Mouse (Mus musculus): ENCODE results near the gene Teddm1a.

GRCm38 (mm10) chr1:153893746-153894145 lies 2.2 kb downstream of the Teddm1a start:
- TF ChIP-seq ZC3H11A (IDR thresholded peaks at IDR 0.05; ENCODE audit: borderline replicate concordance, low read depth, low read length) (no peak), HCFC1 (IDR thresholded peaks at IDR 0.05; ENCODE audit: borderline replicate concordance, insufficient read depth, low read length) (no peak), ZNF384 (IDR thresholded peaks at IDR 0.05; ENCODE audit: low read depth, low read length) (no peak), CHD2 (IDR thresholded peaks at IDR 0.05; ENCODE audit: low read depth, low read length) (no peak)

All from ES-E14 (cell line).